Mouse (Mus musculus) intestine, embryonic 16.5 days (tissue): ENCODE data around the gene Lrfn2. TPM values are rescaled to one million over a fixed set of nuclear protein-coding genes. Genes with fewer than 3 reads are reported as not detected.

Experiments used
- ATAC-seq: fragments of 200-750 bp; cut with Nextera tagmentation; 2 replicates; pipeline ENCODE4 v1.8.0; 2017; ENCODE audit warnings: moderate TSS enrichment, moderate library complexity
- H3K27ac ChIP-seq: fragments of 300-500 bp; sonication (generic); 2 replicates; pipeline ENCODE4 v1.5.1; 2014; ENCODE audit warnings: mild to moderate bottlenecking, low read length
- H3K27me3 ChIP-seq: fragments of 300-500 bp; sonication (generic); replicated peaks from 2 replicates; pipeline ENCODE4 v1.6.1; 2014; ENCODE audit warnings: low read length, control low read depth, mixed read lengths; ENCODE audit not compliant: control insufficient read depth, insufficient read depth
- H3K36me3 ChIP-seq: fragments of 300-500 bp; sonication (generic); 2 replicates; pipeline ENCODE4 v1.6.1; 2014; ENCODE audit warnings: low read length, control low read depth; ENCODE audit not compliant: control insufficient read depth, insufficient read depth
- H3K4me1 ChIP-seq: fragments of 300-500 bp; sonication (generic); 2 replicates; pipeline ENCODE4 v1.6.1; 2014; ENCODE audit warnings: low read length, control low read depth, mixed read lengths; ENCODE audit not compliant: control insufficient read depth, insufficient read depth
- H3K4me2 ChIP-seq: fragments of 300-500 bp; sonication (generic); 2 replicates; pipeline ENCODE4 v1.6.1; 2014; ENCODE audit warnings: low read depth, low read length, control low read depth
- H3K4me3 ChIP-seq: fragments of 300-500 bp; sonication (generic); 2 replicates; pipeline ENCODE4 v1.5.1; 2014; ENCODE audit warnings: mild to moderate bottlenecking, low read length
- H3K9ac ChIP-seq: fragments of 300-500 bp; sonication (generic); 2 replicates; pipeline ENCODE4 v1.6.1; 2014; ENCODE audit warnings: low read depth, low read length
- H3K9me3 ChIP-seq: fragments of 300-500 bp; sonication (generic); 2 replicates; pipeline ENCODE4 v1.6.1; 2016; ENCODE audit warnings: low read length, control low read depth; ENCODE audit not compliant: control insufficient read depth
- WGBS: fragments of 180-500 bp; shearing (Covaris S2); extraction: QIAGEN DNeasy Blood & Tissue Kit; methylation state at CpG from one replicate; pipeline ENCODE4 v1.1.7; 2014; 5-methylcytosine and 5-hydroxymethylcytosine counted together
- polyA plus RNA-seq: library from polyadenylated mRNA; unstranded; fragments of >200 nt; fragmentation: Nextera tagmentation; extraction: Ambion mirVana; gene quantifications from 2 replicates; pipeline ENCODE4 v1.2.1, GENCODE M21; 2015

The Lrfn2 gene
- polyA plus RNA-seq, 1 experiment from 2014 or later = 0.62 TPM

- 0 out of 2 replicates have a peak overlapping the region, but pooled peaks have one; percentile 29 for H3K9ac ChIP-seq
- peak; percentile 84 for ATAC-seq
- H3K27me3 ChIP-seq = no peaks in the 10 kb centered on the region
- H3K9me3 ChIP-seq = no peaks in the 10 kb centered on the region
- H3K4me2 ChIP-seq = peak overlapping the region; percentile 59
- peak overlapping the region; percentile 27 for H3K4me3 ChIP-seq
- H3K27ac ChIP-seq = no peak overlapping the region
- no peaks in the 10 kb centered on the region for H3K36me3 ChIP-seq
- whole genome bisulfite sequencing = 1% methylated on average over 16 of the region's 16 CpGs
- peaks cover 13% of the 10 kb centered on the region for H3K4me1 ChIP-seq
Measured at GRCm38 (mm10) chr17:48960161-48960698, 28.1 kb downstream of the Lrfn2 start.

- Histone ChIP-seq H3K27me3 (no peaks in the 10 kb centered on the region), H3K9ac (no peak overlapping the region), H3K4me3 (no peak overlapping the region), H3K36me3 (no peaks in the 10 kb centered on the region), H3K27ac (no peak overlapping the region), H3K9me3 (no peaks in the 10 kb centered on the region), H3K4me1 (peaks cover 13% of the 10 kb centered on the region), H3K4me2 (no peak overlapping the region)
- no peak for ATAC-seq
- 55% methylated on average over 3 of the region's 3 CpGs for WGBS
Measured at GRCm38 (mm10) chr17:48962646-48963045, 30.5 kb downstream of the Lrfn2 start.

GRCm38 (mm10) chr17:48963740-48964139 is 31.6 kb downstream of the Lrfn2 start:
- H3K27ac ChIP-seq = no peak overlapping the region
- H3K4me2 ChIP-seq = no peak overlapping the region
- no peaks in the 10 kb centered on the region for H3K9me3 ChIP-seq
- no peak for ATAC-seq
- WGBS = 73% methylated on average over 9 of the region's 9 CpGs
- no peak overlapping the region for H3K9ac ChIP-seq
- no peak overlapping the region for H3K4me3 ChIP-seq
- H3K36me3 ChIP-seq = no peaks in the 10 kb centered on the region
- H3K27me3 ChIP-seq = no peaks in the 10 kb centered on the region
- peaks cover 13% of the 10 kb centered on the region for H3K4me1 ChIP-seq

- Histone ChIP-seq H3K4me1 (no peaks in the 10 kb centered on the region), H3K27me3 (no peaks in the 10 kb centered on the region), H3K36me3 (no peaks in the 10 kb centered on the region), H3K9me3 (no peaks in the 10 kb centered on the region), H3K9ac (no peak overlapping the region), H3K4me3 (no peak overlapping the region), H3K27ac (no peak overlapping the region), H3K4me2 (no peak overlapping the region)
- 86% methylated on average over 13 of the region's 13 CpGs for WGBS
- no peak for ATAC-seq
Measured at GRCm38 (mm10) chr17:48968304-48968703, 36.1 kb downstream of the Lrfn2 start.

GRCm38 (mm10) chr17:48971296-48971695 is 39.1 kb downstream of the Lrfn2 start:
- Histone ChIP-seq H3K27ac (no peak overlapping the region), H3K9me3 (no peaks in the 10 kb centered on the region), H3K27me3 (no peaks in the 10 kb centered on the region), H3K36me3 (no peaks in the 10 kb centered on the region), H3K4me1 (no peaks in the 10 kb centered on the region), H3K4me2 (no peak overlapping the region), H3K4me3 (no peak overlapping the region), H3K9ac (no peak overlapping the region)
- ATAC-seq = peak; percentile 52; the same call in 1 of the 2 replicates
- 54% methylated on average over 10 of the region's 10 CpGs for WGBS

- Histone ChIP-seq H3K4me2 (no peak overlapping the region), H3K36me3 (no peaks in the 10 kb centered on the region), H3K27me3 (no peaks in the 10 kb centered on the region), H3K9ac (no peak overlapping the region), H3K9me3 (no peaks in the 10 kb centered on the region), H3K4me3 (no peak overlapping the region), H3K4me1 (no peaks in the 10 kb centered on the region), H3K27ac (no peak overlapping the region)
- 59% methylated on average over 6 of the region's 6 CpGs for WGBS
- ATAC-seq = no peak
Measured at GRCm38 (mm10) chr17:48972866-48973265, 40.7 kb downstream of the Lrfn2 start.

- Histone ChIP-seq H3K9me3 (no peaks in the 10 kb centered on the region), H3K27me3 (no peaks in the 10 kb centered on the region), H3K36me3 (no peaks in the 10 kb centered on the region), H3K27ac (no peak overlapping the region), H3K4me1 (no peaks in the 10 kb centered on the region), H3K4me3 (no peak overlapping the region), H3K9ac (no peak overlapping the region), H3K4me2 (no peak overlapping the region)
- no peak for ATAC-seq
- WGBS = 43% methylated on average over 3 of the region's 3 CpGs
Measured at GRCm38 (mm10) chr17:48973394-48973793, 41.2 kb downstream of the Lrfn2 start.

- Histone ChIP-seq H3K4me1 (no peaks in the 10 kb centered on the region), H3K9me3 (no peaks in the 10 kb centered on the region), H3K4me3 (no peak overlapping the region), H3K9ac (no peak overlapping the region), H3K27me3 (no peaks in the 10 kb centered on the region), H3K4me2 (0 out of 2 replicates have a peak overlapping the region, but pooled peaks have one; percentile 20), H3K27ac (no peak overlapping the region), H3K36me3 (no peaks in the 10 kb centered on the region)
- no peak; the same call in 1 of the 2 replicates for ATAC-seq
- 55% methylated on average over 4 of the region's 4 CpGs for WGBS
Measured at GRCm38 (mm10) chr17:48975055-48975454, 42.9 kb downstream of the Lrfn2 start.

GRCm38 (mm10) chr17:48976611-48977022 is 44.4 kb downstream of the Lrfn2 start:
- H3K4me1 ChIP-seq = no peaks in the 10 kb centered on the region
- WGBS = 58% methylated on average over 5 of the region's 5 CpGs
- no peak overlapping the region for H3K4me3 ChIP-seq
- no peak overlapping the region for H3K9ac ChIP-seq
- no peaks in the 10 kb centered on the region for H3K27me3 ChIP-seq
- H3K4me2 ChIP-seq = no peak overlapping the region
- no peaks in the 10 kb centered on the region for H3K36me3 ChIP-seq
- no peak for ATAC-seq
- no peak overlapping the region for H3K27ac ChIP-seq
- H3K9me3 ChIP-seq = no peaks in the 10 kb centered on the region
